Mouse (Mus musculus) Patski (cell line): ENCODE results near the gene Asic2. TPM values are rescaled to one million over a fixed set of nuclear protein-coding genes. Genes with fewer than 3 reads are reported as not detected.

Source experiments
- ATAC-seq: fragments of 100-300 bp; one replicate; pipeline ENCODE4 v1.8.0; 2021
- CTCF ChIA-PET: fragments of 350-600 bp; sonication (Branson Sonifier 250); formaldehyde crosslinking; loops from one replicate; lab custom pipeline; 2022; ENCODE audit warnings: inconsistent platforms; lab: Charles Lee
- POLR2A ChIA-PET: fragments of 350-600 bp; sonication (Branson Sonifier 250); formaldehyde crosslinking; loops from one replicate; lab custom pipeline; 2022; ENCODE audit warnings: antibody characterized with exemption, inconsistent platforms; lab: Charles Lee
- DNase-seq: peaks from one replicate; pipeline ENCODE4 v3.0.0-alpha.2; 2011; ENCODE audit warnings: low read depth, low spot score
- H3K27me3 ChIP-seq: fragments of 371-371 bp; one replicate; pipeline ENCODE4 v1.5.1; 2021
- CTCF ChIP-seq: fragments of 100-300 bp; IDR thresholded peaks from one replicate; pipeline ENCODE4 v1.5.1; 2021
- in situ Hi-C: fragments of 300-500 bp; cut with MboI; formaldehyde crosslinking; loops from 3 replicates; pipeline ENCODE4 v1.11.1; 2018; ENCODE audit warnings: low pct_unique_long_range_greater_than_20kb, mixed read lengths
- polyA plus RNA-seq: library from polyadenylated mRNA; unstranded; gene quantifications from one replicate; pipeline ENCODE4 v1.2.3, GENCODE M21; 2021

The Asic2 gene
- polyA plus RNA-seq, 1 experiment from 2014 or later, result 0.04 TPM

DNA sequence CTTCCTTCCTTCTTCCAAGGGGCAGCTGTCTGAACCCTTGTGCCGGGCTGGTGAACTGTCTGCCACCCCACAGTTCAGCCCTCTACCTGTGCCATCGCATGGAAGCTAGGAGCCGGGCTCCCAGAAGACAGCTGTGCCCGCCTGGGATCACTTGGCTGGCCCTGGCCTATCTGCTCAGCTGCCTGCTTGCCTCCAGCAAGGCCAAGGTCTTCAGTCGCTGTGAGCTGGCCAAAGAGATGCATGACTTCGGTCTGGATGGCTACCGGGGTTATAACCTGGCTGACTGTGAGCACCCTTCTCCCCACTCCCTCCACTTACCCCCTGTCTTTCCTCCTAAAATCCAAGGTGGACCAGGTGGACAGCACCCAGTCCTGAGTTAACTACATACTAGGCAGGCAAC, 1105.3 kb downstream of the Asic2 start:
- POLR2A ChIA-PET, result no interaction called here
- DNase-seq (no peak), ATAC-seq (no peak)
- no peak for TF ChIP-seq CTCF
- CTCF ChIA-PET, result interaction anchor here (1.5 to 2.2 kb wide), 2 partner anchors 10 to 18 kb away, joined by 4 to 8 read pairs; no protein-coding TSS in a partner anchor
- in situ Hi-C loops, result no loop called here
- H3K27me3 ChIP-seq, result peaks cover 5% of the 10 kb centered on the region

DNA sequence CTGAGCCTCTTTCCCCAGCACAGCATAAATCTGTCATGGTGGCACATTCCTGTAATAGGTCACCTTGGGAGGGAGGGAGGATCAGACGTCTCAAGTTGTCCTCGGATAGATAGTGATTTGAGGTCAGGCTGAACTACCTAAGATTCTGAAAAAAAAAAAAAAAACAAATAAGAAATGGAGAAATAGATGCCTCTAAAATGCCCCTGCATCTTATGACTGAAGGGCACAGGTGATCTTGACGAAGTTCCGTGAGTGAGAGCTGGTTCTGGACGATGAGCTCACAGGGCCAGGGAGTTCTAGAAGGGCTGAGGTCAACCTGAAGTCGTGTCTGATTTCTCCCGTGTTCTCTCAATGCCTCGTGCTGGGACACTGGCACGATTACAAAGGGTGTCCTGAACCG, 1110.2 kb downstream of the Asic2 start, which contains the start of gene Spaca3:
Gene Spaca3, plus strand, starts transcription at position 301 of the 400 bp plus-strand sequence.
- ATAC-seq, result no peak
- ChIA-PET POLR2A (interaction anchor here (0.5 kb wide), 1 partner anchor 541 kb away, joined by 4 read pairs; no protein-coding TSS in a partner anchor), CTCF (no interaction called here)
- peaks cover 5% of the 10 kb centered on the region for H3K27me3 ChIP-seq
- no peak for DNase-seq
- no peak for TF ChIP-seq CTCF
- in situ Hi-C loops, result no loop called here

DNA sequence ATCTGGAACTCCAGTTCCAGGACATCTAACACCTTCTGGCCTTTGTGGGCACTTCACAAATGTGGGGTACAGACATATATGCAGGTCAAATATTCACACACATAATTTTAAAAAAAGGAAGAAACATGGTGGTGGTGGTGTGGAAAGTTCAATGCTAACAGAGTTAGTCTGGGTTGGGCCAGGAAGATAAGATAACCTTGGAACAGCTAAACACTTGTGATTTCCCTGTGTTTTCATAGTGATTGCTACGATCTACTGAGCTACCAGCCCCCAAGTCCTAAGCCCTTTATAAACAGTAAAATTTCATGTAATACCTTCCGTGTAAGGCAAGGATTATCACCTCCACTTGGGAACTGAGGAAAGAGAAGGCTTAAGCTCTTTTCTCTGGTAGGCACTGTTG, 1111.4 kb downstream of the Asic2 start:
- ATAC-seq (no peak), DNase-seq (no peak)
- no peak for TF ChIP-seq CTCF
- POLR2A ChIA-PET, result no interaction called here
- in situ Hi-C loops, result no loop called here
- peaks cover 5% of the 10 kb centered on the region for H3K27me3 ChIP-seq
- CTCF ChIA-PET, result interaction anchor here (1.0 to 1.2 kb wide), 3 partner anchors 10 to 18 kb away, joined by 3 to 4 read pairs (median 3); no protein-coding TSS in a partner anchor

DNA sequence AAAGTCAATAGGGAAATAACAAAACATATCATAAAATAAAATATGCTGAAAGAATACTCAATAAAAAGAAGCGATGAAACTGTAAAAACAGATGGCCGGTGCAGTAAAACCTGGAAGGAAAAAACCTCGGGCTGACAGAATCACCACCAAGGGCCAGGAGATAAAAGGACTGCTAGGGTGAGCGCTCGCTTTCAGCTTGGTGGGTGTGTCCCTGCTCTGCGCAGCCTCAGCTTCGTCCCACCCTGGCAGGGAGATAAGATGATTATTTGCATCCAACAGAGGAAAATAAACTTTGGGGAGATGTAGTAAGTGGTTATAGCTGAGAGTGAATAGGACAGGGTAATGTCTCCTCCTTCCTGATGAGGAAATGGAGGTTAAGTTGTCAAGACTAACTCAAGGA, 1113.3 kb downstream of the Asic2 start:
- ATAC-seq (no peak), DNase-seq (no peak)
- no peak for TF ChIP-seq CTCF
- in situ Hi-C loops, result no loop called here
- no peaks in the 10 kb centered on the region for H3K27me3 ChIP-seq
- ChIA-PET POLR2A (interaction anchor here (0.7 to 1.2 kb wide), 2 partner anchors 9 to 18 kb away, joined by 3 read pairs; no protein-coding TSS in a partner anchor), CTCF (interaction anchor here (1.4 to 1.6 kb wide), 2 partner anchors 10 to 12 kb away, joined by 3 to 6 read pairs; no protein-coding TSS in a partner anchor)

DNA sequence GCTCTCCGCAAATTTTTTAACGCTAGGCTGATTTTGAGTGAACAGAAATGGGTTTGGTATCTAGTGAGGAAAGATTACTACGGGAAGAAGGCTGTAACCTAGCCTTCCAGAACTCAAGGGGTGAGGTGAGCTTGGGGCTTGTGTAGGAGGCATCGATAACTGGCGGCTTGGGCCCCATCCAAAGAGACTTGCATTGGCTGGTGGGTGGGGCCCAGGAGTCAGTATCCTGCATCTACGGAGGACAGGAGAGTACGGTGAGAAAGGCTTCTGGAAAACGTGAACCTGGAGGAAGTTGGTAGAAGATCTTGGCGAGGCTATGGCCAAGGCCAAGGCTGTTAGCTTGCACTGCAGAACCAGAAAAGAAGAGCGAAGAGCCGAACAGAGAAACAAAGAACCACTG, 1113.8 kb downstream of the Asic2 start:
- DNase-seq, result no peak
- H3K27me3 ChIP-seq, result no peaks in the 10 kb centered on the region
- TF ChIP-seq CTCF, result no peak
- ATAC-seq, result no peak
- POLR2A ChIA-PET, result interaction anchor here (0.7 to 1.2 kb wide), 2 partner anchors 9 to 18 kb away, joined by 3 read pairs; no protein-coding TSS in a partner anchor
- CTCF ChIA-PET, result interaction anchor here (1.4 to 1.9 kb wide), 2 partner anchors 9 kb away, joined by 3 to 8 read pairs; no protein-coding TSS in a partner anchor
- in situ Hi-C loops, result no loop called here

DNA sequence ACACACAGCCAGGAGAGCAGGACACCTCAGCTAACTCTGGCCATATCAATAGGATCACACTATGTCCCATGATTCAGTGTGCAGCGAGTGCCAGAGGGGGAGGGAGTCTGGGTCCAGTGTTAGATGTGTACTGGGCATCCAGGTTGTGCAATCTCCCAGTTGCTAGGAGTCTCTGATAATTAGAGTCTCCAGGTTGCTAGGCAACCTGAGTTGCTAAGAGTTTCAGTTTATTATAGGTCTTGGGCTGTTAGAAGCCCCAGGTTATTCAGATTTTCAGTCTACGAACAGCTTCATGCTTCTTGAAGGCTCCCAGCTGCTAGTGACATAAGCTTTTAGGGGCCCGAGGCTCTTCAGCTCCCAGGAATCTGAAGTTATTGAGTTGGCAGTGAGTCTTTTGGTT, 1115.2 kb downstream of the Asic2 start:
- H3K27me3 ChIP-seq, result no peaks in the 10 kb centered on the region
- no peak for TF ChIP-seq CTCF
- ATAC-seq (no peak), DNase-seq (no peak)
- in situ Hi-C loops, result no loop called here
- ChIA-PET CTCF (interaction anchor here (1.0 to 1.9 kb wide), 3 partner anchors 10 to 682 kb away, joined by 3 to 8 read pairs (median 3); no protein-coding TSS in a partner anchor), POLR2A (interaction anchor here (0.7 to 1.2 kb wide), 2 partner anchors 18 to 86 kb away, joined by 3 read pairs; no protein-coding TSS in a partner anchor)

DNA sequence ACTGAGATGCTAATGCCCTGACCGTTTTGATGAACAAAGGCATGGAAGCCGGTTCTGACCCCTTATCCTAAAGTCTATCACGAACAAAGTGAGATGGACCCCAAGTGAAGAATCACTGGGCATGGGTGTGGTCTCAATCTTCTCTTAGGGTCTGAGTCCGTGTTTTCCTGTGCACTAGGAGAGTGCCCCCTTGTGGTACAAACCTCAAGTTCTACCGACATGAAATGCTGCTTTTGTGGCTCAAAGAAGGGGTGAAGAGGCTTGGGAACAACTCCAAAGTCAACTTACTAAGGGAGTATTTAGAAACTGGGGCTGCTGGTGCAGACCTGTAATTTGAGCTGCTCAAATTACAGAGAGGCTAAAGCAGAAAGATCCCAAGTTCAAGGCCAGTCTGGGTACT, 1116.4 kb downstream of the Asic2 start:
- peak; percentile 44 for TF ChIP-seq CTCF
- ATAC-seq (no peak), DNase-seq (no peak)
- ChIA-PET POLR2A (no interaction called here), CTCF (no interaction called here)
- in situ Hi-C loops, result no loop called here
- H3K27me3 ChIP-seq, result no peaks in the 10 kb centered on the region

DNA sequence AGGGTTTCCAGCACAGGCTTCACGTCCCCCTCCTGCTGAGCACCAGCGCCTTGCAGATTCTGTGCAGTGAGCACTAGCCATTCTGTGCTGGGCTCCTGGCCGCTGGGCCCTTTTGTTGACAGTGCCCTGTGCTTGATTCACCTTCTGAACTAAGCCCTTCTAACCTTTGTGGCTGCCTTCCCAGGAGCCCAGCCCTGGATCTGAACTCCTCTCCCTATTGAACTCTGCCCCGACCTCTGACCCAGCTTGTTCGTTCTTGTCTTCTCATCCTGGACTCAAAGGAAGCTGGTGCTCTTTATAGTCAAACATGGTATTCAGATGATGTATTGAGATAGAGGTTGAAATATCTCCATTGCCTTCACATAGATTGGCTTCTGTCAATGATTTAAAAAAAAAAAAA, 1120.1 kb downstream of the Asic2 start:
- no peak for ATAC-seq
- CTCF ChIA-PET, result interaction anchor here (1.2 to 1.6 kb wide), 3 partner anchors 14 to 35 kb away, joined by 3 to 4 read pairs (median 3); no protein-coding TSS in a partner anchor
- no peak for TF ChIP-seq CTCF
- in situ Hi-C loops, result no loop called here
- POLR2A ChIA-PET, result no interaction called here
- no peak for DNase-seq
- peaks cover 8% of the 10 kb centered on the region for H3K27me3 ChIP-seq

DNA sequence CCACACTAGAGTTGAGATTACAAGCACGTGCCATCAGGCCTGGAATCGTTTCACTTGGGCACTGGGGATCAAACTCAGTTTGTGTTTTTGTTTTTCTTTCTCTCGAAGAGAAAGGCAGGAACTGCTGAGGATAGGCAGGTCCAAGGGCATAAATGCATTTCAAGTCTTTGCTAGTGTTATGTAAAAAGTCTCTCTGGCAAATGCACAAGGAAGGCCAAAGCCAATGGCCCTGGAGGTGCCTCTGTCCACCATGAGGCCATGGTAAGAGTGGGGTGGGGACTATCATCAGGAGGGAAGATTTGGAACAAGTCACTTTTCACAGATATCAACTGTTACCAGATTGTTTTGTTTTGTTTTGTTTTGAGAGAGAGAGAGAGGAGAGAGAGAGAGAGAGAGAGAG, 1122.1 kb downstream of the Asic2 start:
- ATAC-seq (no peak), DNase-seq (no peak)
- POLR2A ChIA-PET, result no interaction called here
- H3K27me3 ChIP-seq, result peaks cover 8% of the 10 kb centered on the region
- TF ChIP-seq CTCF, result no peak
- CTCF ChIA-PET, result no interaction called here
- in situ Hi-C loops, result no loop called here

DNA sequence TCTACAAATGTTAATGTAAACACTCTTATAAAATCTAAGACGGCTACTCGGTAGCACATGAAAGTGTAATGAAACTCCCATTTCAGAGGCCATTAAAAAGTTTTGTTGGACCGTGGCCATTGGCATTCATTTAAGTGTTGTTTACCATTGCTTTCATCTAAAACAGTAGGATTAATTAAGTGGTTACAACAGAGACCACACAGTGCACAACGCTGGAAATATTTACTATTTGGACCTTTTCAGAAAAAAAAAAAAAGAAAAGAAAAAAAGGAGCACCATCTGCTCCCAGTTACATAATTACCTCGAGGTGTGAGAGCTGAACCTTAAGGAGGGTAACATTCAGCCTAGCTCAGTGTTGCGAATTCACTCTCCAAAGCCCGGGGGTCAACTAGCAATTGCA, 1122.8 kb downstream of the Asic2 start:
- CTCF ChIA-PET, result interaction anchor here (1.2 kb wide), 1 partner anchor 10 kb away, joined by 3 read pairs; no protein-coding TSS in a partner anchor

DNA sequence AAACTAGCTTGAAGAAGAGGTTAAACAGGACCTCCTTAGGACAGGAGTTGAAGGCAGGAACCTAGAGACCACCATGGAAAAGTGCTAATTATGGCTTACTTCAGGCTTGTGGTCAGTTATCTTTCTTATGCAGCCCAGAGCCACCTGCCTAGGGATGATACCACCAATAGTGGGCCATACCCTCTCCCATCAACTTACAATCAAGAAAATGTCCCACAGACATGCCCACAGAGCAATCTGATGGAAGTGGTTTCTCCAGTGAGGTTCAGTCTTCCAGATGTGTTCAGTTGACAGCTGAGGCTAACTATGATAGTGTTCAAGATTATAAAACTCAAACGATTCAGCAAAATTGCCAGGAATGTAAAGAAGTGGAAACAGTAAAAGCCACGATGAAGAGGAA, 1124.8 kb downstream of the Asic2 start:
- no peak for TF ChIP-seq CTCF
- ChIA-PET POLR2A (no interaction called here), CTCF (interaction anchor here (2.0 kb wide), 1 partner anchor 12 kb away, joined by 6 read pairs; no protein-coding TSS in a partner anchor)
- peaks cover 8% of the 10 kb centered on the region for H3K27me3 ChIP-seq
- in situ Hi-C loops, result no loop called here
- ATAC-seq (no peak), DNase-seq (no peak)

More for the DNA sequence above, 1122.8 kb downstream of the Asic2 start:
- POLR2A ChIA-PET, result interaction anchor here (0.6 kb wide), 2 partner anchors 9 to 365 kb away, joined by 3 read pairs; no protein-coding TSS in a partner anchor
- in situ Hi-C loops, result no loop called here
- TF ChIP-seq CTCF, result no peak
- no peak for ATAC-seq
- no peak for DNase-seq
- H3K27me3 ChIP-seq, result peaks cover 8% of the 10 kb centered on the region
